In genomic region chr17:12782861-12783847, GRCm38 (mm10) we compare ENCODE assay signal across 9 mouse cellular contexts. TPM values are rescaled to one million over a fixed set of nuclear protein-coding genes. Genes with fewer than 3 reads are reported as not detected.
DNase-seq lines count a peak whose midpoint lies in the region; ATAC-seq lines count a peak whose summit lies in the region.
"Had no signal": no experiment of that assay in that cellular context is flagged by ENCODE, and none has a peak within 500 bp of the region (broad histone marks: within the 10 kb centered on the region; RNA-seq: fewer than 3 reads in every experiment).

No protein-coding gene starts in this region.

- no peaks in the 10 kb centered on the region for H3K27me3 ChIP-seq in midbrain, embryonic 11.5 days (ENCODE audit: control insufficient read depth, insufficient read depth, low read length)
- H3K27me3 ChIP-seq in midbrain, embryonic 10.5 days (ENCODE audit: low read depth, poor library complexity, severe bottlenecking): peaks cover 18% of the 10 kb centered on the region
- no peaks in the 10 kb centered on the region for H3K27me3 ChIP-seq in liver, embryonic 12.5 days (replicated peaks)
- no peaks in the 10 kb centered on the region for H3K27me3 ChIP-seq in midbrain, embryonic 16.5 days (ENCODE audit: control insufficient read depth, insufficient read depth, low read depth, low read length)

- no peaks in the 10 kb centered on the region for H3K9me3 ChIP-seq in midbrain, embryonic 11.5 days (ENCODE audit: control insufficient read depth, low read length)
- H3K9me3 ChIP-seq in midbrain, embryonic 10.5 days (replicated peaks): peaks cover 6% of the 10 kb centered on the region
- H3K9me3 ChIP-seq in liver, embryonic 12.5 days (replicated peaks): no peaks in the 10 kb centered on the region
- H3K9me3 ChIP-seq in midbrain, embryonic 16.5 days (replicated peaks; ENCODE audit: control insufficient read depth, low read length, poor library complexity, severe bottlenecking): no peaks in the 10 kb centered on the region

- no peak for ATAC-seq in midbrain, embryonic 11.5 days (ENCODE audit: low FRiP score)
- ATAC-seq in liver, embryonic 12.5 days: no peak
- ATAC-seq in midbrain, embryonic 16.5 days: no peak

- no peak overlapping the region for H3K9ac ChIP-seq in midbrain, embryonic 11.5 days (ENCODE audit: low read length)
- no peak overlapping the region for H3K9ac ChIP-seq in liver, embryonic 12.5 days
- H3K9ac ChIP-seq in midbrain, embryonic 16.5 days (ENCODE audit: low read depth, low read length): no peak overlapping the region

- intact Hi-C loops in gastrocnemius, postnatal 36 days (cut with DNase I): no loop called here

- H3K27ac ChIP-seq in midbrain, embryonic 11.5 days (ENCODE audit: low read depth, low read length): no peak overlapping the region
- H3K27ac ChIP-seq in midbrain, embryonic 10.5 days (replicated peaks): no peak overlapping the region
- peak overlapping the region; percentile 11; the same call in 1 of the 2 replicates for H3K27ac ChIP-seq in liver, embryonic 12.5 days
- H3K27ac ChIP-seq in midbrain, embryonic 16.5 days (ENCODE audit: low read length): no peak overlapping the region

- no peak overlapping the region for H3K4me3 ChIP-seq in midbrain, embryonic 11.5 days (ENCODE audit: low read depth, low read length)
- no peak overlapping the region for H3K4me3 ChIP-seq in midbrain, embryonic 10.5 days
- H3K4me3 ChIP-seq in liver, embryonic 12.5 days: no peak overlapping the region
- no peak overlapping the region for H3K4me3 ChIP-seq in midbrain, embryonic 16.5 days (ENCODE audit: low read depth, low read length)

- DNase-seq in midbrain, embryonic 11.5 days (ENCODE audit: low spot score, missing footprints): peak; percentile 23
- DNase-seq in midbrain, embryonic 10.5 days (ENCODE audit: low spot score): no peak
- peak; percentile 45 for DNase-seq in c-Kit-positive CD71-negative TER-119-negative erythroid progenitor cells, embryonic 14.5 days (ENCODE audit: low read depth)
- peak; percentile 48 for DNase-seq in thymus, postnatal 14 days
- DNase-seq in urinary bladder, postnatal 25 days (ENCODE audit: low spot score): no peak
- no peak for DNase-seq in gastrocnemius, postnatal 36 days
- DNase-seq: kidney, postnatal 4 days had no signal

- H3K4me1 ChIP-seq in midbrain, embryonic 11.5 days (ENCODE audit: control insufficient read depth, insufficient read depth, low read length): no peaks in the 10 kb centered on the region
- peaks cover 16% of the 10 kb centered on the region for H3K4me1 ChIP-seq in midbrain, embryonic 10.5 days
- H3K4me1 ChIP-seq in liver, embryonic 12.5 days: peaks cover 53% of the 10 kb centered on the region
- H3K4me1 ChIP-seq in midbrain, embryonic 16.5 days (ENCODE audit: control insufficient read depth, insufficient read depth, low read length): no peaks in the 10 kb centered on the region

- H3K36me3 ChIP-seq in midbrain, embryonic 11.5 days (ENCODE audit: control insufficient read depth, insufficient read depth, low read length): no peaks in the 10 kb centered on the region
- H3K36me3 ChIP-seq in midbrain, embryonic 10.5 days: no peaks in the 10 kb centered on the region
- peaks cover 15% of the 10 kb centered on the region for H3K36me3 ChIP-seq in liver, embryonic 12.5 days
- H3K36me3 ChIP-seq in midbrain, embryonic 16.5 days (ENCODE audit: control insufficient read depth, insufficient read depth, low read length): no peaks in the 10 kb centered on the region

- 80% methylated on average over 11 of the region's 11 CpGs for WGBS in midbrain, embryonic 11.5 days
- WGBS in midbrain, embryonic 10.5 days: 80% methylated on average over 11 of the region's 11 CpGs
- WGBS in liver, embryonic 12.5 days (ENCODE audit: insufficient replicate concordance): 38% methylated on average over 11 of the region's 11 CpGs
- WGBS in midbrain, embryonic 16.5 days: 76% methylated on average over 11 of the region's 11 CpGs

- H3K4me2 ChIP-seq in midbrain, embryonic 11.5 days: no peak overlapping the region
- 0 out of 2 replicates have a peak overlapping the region, but pooled peaks have one; percentile 13 for H3K4me2 ChIP-seq in liver, embryonic 12.5 days
- H3K4me2 ChIP-seq in midbrain, embryonic 16.5 days (ENCODE audit: low read length): no peak overlapping the region

RNA-seq across cellular contexts. Expression of gene Igf2r, which starts 13.7 kb away (rescaled TPM):
- 13.3 and 14.9 TPM in 2 replicates for polyA plus RNA-seq in midbrain, embryonic 11.5 days (2014; fragmentation: Nextera tagmentation; extraction: Ambion mirVana)
- 16.3 and 18.0 TPM in 2 replicates for polyA plus RNA-seq in midbrain, embryonic 10.5 days (2016; fragmentation: Nextera tagmentation; extraction: Ambion mirVana)
- polyA plus RNA-seq in liver, embryonic 12.5 days (2016; fragmentation: Nextera tagmentation; extraction: Ambion mirVana): 24.7 and 25.3 TPM in 2 replicates
- total RNA-seq in gastrocnemius, postnatal 36 days (2021): 10 to 100 TPM; 41.0 to 42.8 TPM
- 9.6 and 10.9 TPM in 2 replicates for polyA plus RNA-seq in midbrain, embryonic 16.5 days (2015; fragmentation: Nextera tagmentation; extraction: Ambion mirVana)

Comparison
In these comparisons a context has a peak if more than half of its experiments do, and no peak if none do; other contexts are left out.
1. DNase-seq: peak in midbrain, embryonic 11.5 days (single experiment), c-Kit-positive CD71-negative TER-119-negative erythroid progenitor cells, embryonic 14.5 days (single experiment) and thymus, postnatal 14 days (single experiment); none in midbrain, embryonic 10.5 days (single experiment), urinary bladder, postnatal 25 days (single experiment) and gastrocnemius, postnatal 36 days (0 of 2).